Mouse (Mus musculus) midbrain, embryonic 16.5 days (tissue): ENCODE measurements at regions not wholly inside any gene's neighbourhood (a gene's known extent, or its start where the extent isn't known, plus 50 kb on each side); places are given as distances from the start of the nearest gene placed in this dataset.

Experiments used
- ATAC-seq: fragments of 200-750 bp; cut with Nextera tagmentation; 2 replicates; pipeline ENCODE4 v1.8.0; 2017; ENCODE audit warnings: moderate TSS enrichment
- H3K27ac ChIP-seq: fragments of 300-500 bp; sonication (generic); 2 replicates; pipeline ENCODE4 v1.5.1; 2014; ENCODE audit warnings: mild to moderate bottlenecking, low read length, mixed read lengths
- H3K27me3 ChIP-seq: fragments of 300-500 bp; sonication (generic); 2 replicates; pipeline ENCODE4 v1.6.1; 2014; ENCODE audit warnings: low read depth, low read length, mixed read lengths; ENCODE audit not compliant: control insufficient read depth, insufficient read depth
- H3K36me3 ChIP-seq: fragments of 300-500 bp; sonication (generic); 2 replicates; pipeline ENCODE4 v1.6.1; 2014; ENCODE audit warnings: mild to moderate bottlenecking, low read length, moderate library complexity, mixed read lengths; ENCODE audit not compliant: control insufficient read depth, insufficient read depth
- H3K4me1 ChIP-seq: fragments of 300-500 bp; sonication (generic); 2 replicates; pipeline ENCODE4 v1.6.1; 2014; ENCODE audit warnings: mild to moderate bottlenecking, low read length, mixed read lengths; ENCODE audit not compliant: control insufficient read depth, insufficient read depth
- H3K4me2 ChIP-seq: fragments of 300-500 bp; sonication (generic); 2 replicates; pipeline ENCODE4 v1.6.1; 2014; ENCODE audit warnings: mild to moderate bottlenecking, low read length, mixed read lengths
- H3K4me3 ChIP-seq: fragments of 300-500 bp; sonication (generic); 2 replicates; pipeline ENCODE4 v1.5.1; 2014; ENCODE audit warnings: low read depth, mild to moderate bottlenecking, low read length, moderate library complexity, mixed read lengths
- H3K9ac ChIP-seq: fragments of 300-500 bp; sonication (generic); 2 replicates; pipeline ENCODE4 v1.6.1; 2014; ENCODE audit warnings: low read depth, low read length, mixed read lengths
- H3K9me3 ChIP-seq: fragments of 300-500 bp; sonication (generic); replicated peaks from 2 replicates; pipeline ENCODE4 v1.6.1; 2014; ENCODE audit warnings: mild to moderate bottlenecking, low read length, mixed read lengths; ENCODE audit not compliant: control insufficient read depth, poor library complexity, severe bottlenecking
- WGBS: fragments of 180-500 bp; shearing (Covaris S2); extraction: QIAGEN DNeasy Blood & Tissue Kit; methylation state at CpG from one replicate; pipeline ENCODE4 v1.1.7; 2014; 5-methylcytosine and 5-hydroxymethylcytosine counted together

GRCm38 (mm10) chr7:65772845-65773244 is 81.9 kb downstream of the Tm2d3 start:
- no peak overlapping the region for H3K9ac ChIP-seq
- peaks cover 3% of the 10 kb centered on the region; the same call in 1 of the 2 replicates for H3K9me3 ChIP-seq
- no peak for ATAC-seq
- WGBS, result 76% methylated on average over 3 of the region's 3 CpGs
- H3K4me2 ChIP-seq, result no peak overlapping the region
- no peaks in the 10 kb centered on the region for H3K4me1 ChIP-seq
- no peak overlapping the region for H3K4me3 ChIP-seq
- H3K36me3 ChIP-seq, result no peaks in the 10 kb centered on the region
- no peak overlapping the region for H3K27ac ChIP-seq
- H3K27me3 ChIP-seq, result no peaks in the 10 kb centered on the region

- WGBS, result 53% methylated on average over 2 of the region's 2 CpGs
These were observed 83.0 kb downstream of the Tm2d3 start for GRCm38 (mm10) chr7:65773948-65774347.

GRCm38 (mm10) chr7:65774388-65775015 is 83.5 kb downstream of the Tm2d3 start:
- Histone ChIP-seq H3K4me2 (no peak overlapping the region), H3K4me3 (no peak overlapping the region), H3K4me1 (no peaks in the 10 kb centered on the region), H3K9me3 (peaks cover 3% of the 10 kb centered on the region; the same call in 1 of the 2 replicates), H3K27me3 (no peaks in the 10 kb centered on the region), H3K27ac (no peak overlapping the region), H3K36me3 (no peaks in the 10 kb centered on the region), H3K9ac (no peak overlapping the region)
- 96% methylated on average over 11 of the region's 11 CpGs for WGBS
- no peak for ATAC-seq

More at GRCm38 (mm10) chr7:65773948-65774347, 83.0 kb downstream of the Tm2d3 start:
- no peaks in the 10 kb centered on the region for H3K36me3 ChIP-seq
- no peaks in the 10 kb centered on the region for H3K27me3 ChIP-seq
- ATAC-seq, result no peak
- H3K9me3 ChIP-seq, result peaks cover 3% of the 10 kb centered on the region; the same call in 1 of the 2 replicates
- H3K27ac ChIP-seq, result no peak overlapping the region
- no peak overlapping the region for H3K9ac ChIP-seq
- no peak overlapping the region for H3K4me3 ChIP-seq
- no peak overlapping the region for H3K4me2 ChIP-seq
- H3K4me1 ChIP-seq, result no peaks in the 10 kb centered on the region

- 91% methylated on average over 3 of the region's 3 CpGs for WGBS
These were observed 84.0 kb downstream of the Tm2d3 start for GRCm38 (mm10) chr7:65775016-65775415.

GRCm38 (mm10) chr7:65779716-65780372 is 81.7 kb upstream of the Pcsk6 start:
- no peak overlapping the region for H3K4me2 ChIP-seq
- no peak for ATAC-seq
- H3K4me1 ChIP-seq, result no peaks in the 10 kb centered on the region
- 0 out of 2 replicates have a peak, but pooled peaks cover under 1% of the 10 kb centered on the region for H3K9me3 ChIP-seq
- H3K27me3 ChIP-seq, result no peaks in the 10 kb centered on the region
- no peak overlapping the region for H3K27ac ChIP-seq
- H3K9ac ChIP-seq, result no peak overlapping the region
- 84% methylated on average over 14 of the region's 14 CpGs for WGBS
- no peak overlapping the region for H3K4me3 ChIP-seq
- no peaks in the 10 kb centered on the region for H3K36me3 ChIP-seq

More at GRCm38 (mm10) chr7:65775016-65775415, 84.0 kb downstream of the Tm2d3 start:
- Histone ChIP-seq H3K4me1 (no peaks in the 10 kb centered on the region), H3K4me2 (no peak overlapping the region), H3K9ac (no peak overlapping the region), H3K4me3 (no peak overlapping the region), H3K9me3 (peaks cover 3% of the 10 kb centered on the region; the same call in 1 of the 2 replicates), H3K36me3 (no peaks in the 10 kb centered on the region), H3K27me3 (no peaks in the 10 kb centered on the region), H3K27ac (no peak overlapping the region)
- no peak for ATAC-seq

- H3K9me3 ChIP-seq, result no peaks in the 10 kb centered on the region
- ATAC-seq, result no peak
- 59% methylated on average over 9 of the region's 9 CpGs for WGBS
These were observed 80.8 kb upstream of the Pcsk6 start for GRCm38 (mm10) chr7:65780578-65781370.

GRCm38 (mm10) chr7:65782024-65782423 is 79.5 kb upstream of the Pcsk6 start:
- Histone ChIP-seq H3K27me3 (no peaks in the 10 kb centered on the region), H3K9me3 (no peaks in the 10 kb centered on the region), H3K4me3 (no peak overlapping the region), H3K9ac (no peak overlapping the region), H3K4me2 (no peak overlapping the region), H3K4me1 (no peaks in the 10 kb centered on the region), H3K36me3 (no peaks in the 10 kb centered on the region), H3K27ac (no peak overlapping the region)
- ATAC-seq, result no peak
- WGBS, result 86% methylated on average over 7 of the region's 7 CpGs

More at GRCm38 (mm10) chr7:65780578-65781370, 80.8 kb upstream of the Pcsk6 start:
- no peak overlapping the region for H3K4me3 ChIP-seq
- no peak overlapping the region for H3K9ac ChIP-seq
- no peak overlapping the region for H3K27ac ChIP-seq
- no peaks in the 10 kb centered on the region for H3K27me3 ChIP-seq
- no peak overlapping the region for H3K4me2 ChIP-seq
- no peaks in the 10 kb centered on the region for H3K4me1 ChIP-seq
- H3K36me3 ChIP-seq, result no peaks in the 10 kb centered on the region

- Histone ChIP-seq H3K27ac (no peak overlapping the region), H3K4me3 (no peak overlapping the region), H3K27me3 (no peaks in the 10 kb centered on the region), H3K4me1 (no peaks in the 10 kb centered on the region), H3K4me2 (no peak overlapping the region), H3K9me3 (no peaks in the 10 kb centered on the region), H3K36me3 (no peaks in the 10 kb centered on the region), H3K9ac (no peak overlapping the region)
- 47% methylated on average over 4 of the region's 4 CpGs for WGBS
- no peak for ATAC-seq
These were observed 77.8 kb upstream of the Pcsk6 start for GRCm38 (mm10) chr7:65783773-65784172.

GRCm38 (mm10) chr7:65786916-65787315 is 74.6 kb upstream of the Pcsk6 start:
- no peaks in the 10 kb centered on the region for H3K27me3 ChIP-seq
- ATAC-seq, result no peak
- 11% methylated on average over 2 of the region's 2 CpGs for WGBS

More at GRCm38 (mm10) chr7:65786916-65787315, 74.6 kb upstream of the Pcsk6 start:
- H3K9ac ChIP-seq, result no peak overlapping the region
- no peaks in the 10 kb centered on the region for H3K9me3 ChIP-seq
- no peak overlapping the region for H3K4me2 ChIP-seq
- H3K27ac ChIP-seq, result no peak overlapping the region
- no peak overlapping the region for H3K4me3 ChIP-seq
- no peaks in the 10 kb centered on the region for H3K4me1 ChIP-seq
- no peaks in the 10 kb centered on the region for H3K36me3 ChIP-seq
